Mouse (Mus musculus) stomach, postnatal 0 days (tissue): ENCODE measurements around the gene B4galt1.

Source experiments
- CTCF ChIP-seq: IDR thresholded peaks from 2 replicates; pipeline ENCODE4 v1.5.1; 2016; ENCODE audit warnings: antibody characterized with exemption, low read depth, mild to moderate bottlenecking, moderate library complexity
- EP300 ChIP-seq: optimal IDR thresholded peaks from 2 replicates; pipeline ENCODE3; 2016; ENCODE audit warnings: antibody characterized with exemption

DNA sequence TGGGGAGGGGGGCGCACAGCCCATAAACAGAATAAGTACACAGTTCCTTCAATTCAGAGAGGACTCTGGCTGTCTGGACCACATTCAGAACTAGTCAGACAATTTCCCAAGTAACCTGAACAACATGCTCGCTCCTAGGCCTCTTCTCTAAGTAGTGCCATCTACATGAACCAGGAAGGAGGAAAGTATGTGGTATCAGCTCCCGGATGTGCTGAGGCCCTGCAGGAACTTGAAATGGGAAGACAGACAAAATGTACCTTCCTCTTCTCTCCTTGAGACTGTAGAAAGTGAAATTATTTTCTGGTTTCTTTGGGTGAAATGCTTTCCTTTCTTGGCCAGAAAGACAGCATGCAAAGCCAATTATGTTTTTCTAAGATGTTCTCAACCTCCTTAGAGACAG lies 38.7 kb downstream of the B4galt1 start:
- TF ChIP-seq CTCF (no peak), EP300 (no peak)
